Mouse (Mus musculus) bone marrow, adult 2 months (tissue): ENCODE measurements at regions not wholly inside any gene's neighbourhood (a gene's known extent, or its start where the extent isn't known, plus 50 kb on each side); places are given as distances from the start of the nearest gene placed in this dataset.

Experiments
- H3K27ac ChIP-seq: fragments of 200-500 bp; 2 replicates; pipeline ENCODE4 v1.5.1; 2012; ENCODE audit warnings: low read depth, mild to moderate bottlenecking, control low read depth, inconsistent platforms, low read length; ENCODE audit not compliant: control insufficient read depth, poor library complexity, insufficient read depth
- H3K4me1 ChIP-seq: fragments of 200-500 bp; 2 replicates; pipeline ENCODE4 v1.6.1; 2011; ENCODE audit warnings: low read length; ENCODE audit not compliant: control insufficient read depth, insufficient read depth
- H3K4me3 ChIP-seq: fragments of 200-500 bp; replicated peaks from 2 replicates; pipeline ENCODE3; 2011; ENCODE audit warnings: mild to moderate bottlenecking, low read depth, low read length, control low read depth; ENCODE audit not compliant: control insufficient read depth
- CTCF ChIP-seq: fragments of 200-500 bp; IDR thresholded peaks from 2 replicates; pipeline ENCODE4 v1.5.1; 2011; ENCODE audit warnings: low read length, control low read depth; ENCODE audit not compliant: control insufficient read depth, insufficient read depth
- POLR2A ChIP-seq: fragments of 200-500 bp; IDR thresholded peaks from 2 replicates; pipeline ENCODE4 v1.6.1; 2011; ENCODE audit warnings: low read depth, mild to moderate bottlenecking, control low read depth, low read length, borderline replicate concordance; ENCODE audit not compliant: control insufficient read depth
- WGBS: fragments of 180-500 bp; shearing (Covaris S2); methylation state at CpG from one replicate; pipeline ENCODE4 v1.1.7; 2018; 5-methylcytosine and 5-hydroxymethylcytosine counted together

GRCm38 (mm10) chr7:58399145-58399604, 256.8 kb upstream of the Atp10a start:
- Histone ChIP-seq H3K27ac (0 out of 2 replicates have a peak overlapping the region, but pooled peaks have one; percentile 4), H3K4me3 (peak overlapping the region; percentile 80), H3K4me1 (no peaks in the 10 kb centered on the region; the same call in 1 of the 2 replicates)
- TF ChIP-seq POLR2A (peak; percentile 61; the same call in 1 of the 2 replicates), CTCF (no peak)
- under 1% methylated on average over 21 of the region's 21 CpGs for WGBS

GRCm38 (mm10) chr7:58399651-58400050, 256.3 kb upstream of the Atp10a start:
- Histone ChIP-seq H3K4me1 (no peaks in the 10 kb centered on the region; the same call in 1 of the 2 replicates), H3K4me3 (no peak overlapping the region), H3K27ac (no peak overlapping the region)
- 37% methylated on average over 5 of the region's 5 CpGs for WGBS
- no peak for TF ChIP-seq CTCF
- TF ChIP-seq POLR2A: no peak

DNA sequence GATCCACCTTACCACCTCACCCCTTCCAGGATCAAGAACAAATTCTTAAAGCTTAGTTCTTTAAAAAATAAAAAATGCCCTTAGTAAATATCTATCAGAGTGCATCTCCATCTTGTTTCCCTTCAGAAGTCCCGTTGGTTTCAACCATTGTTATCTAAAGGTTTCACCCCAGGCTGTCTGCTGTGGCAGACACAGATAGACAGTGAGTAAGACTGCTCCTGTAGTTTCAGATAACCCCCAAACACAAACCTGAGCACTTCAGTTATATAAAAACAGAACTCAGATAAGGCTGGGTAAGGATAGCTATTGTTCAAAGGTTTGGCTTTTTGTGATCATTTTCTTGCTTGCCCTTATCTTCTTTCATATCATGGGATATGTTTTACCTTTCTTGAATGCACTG, 255.4 kb upstream of the Atp10a start:
- Histone ChIP-seq H3K27ac (no peak overlapping the region), H3K4me1 (no peaks in the 10 kb centered on the region; the same call in 1 of the 2 replicates), H3K4me3 (no peak overlapping the region)
- 45% methylated on average over 1 of the region's 1 CpGs for WGBS
- TF ChIP-seq POLR2A (no peak), CTCF (no peak)

GRCm38 (mm10) chr7:58436888-58437625, 218.9 kb upstream of the Atp10a start:
- no peaks in the 10 kb centered on the region for H3K4me1 ChIP-seq
- WGBS: 41% methylated on average over 2 of the region's 2 CpGs
- TF ChIP-seq CTCF (no peak), POLR2A (no peak)
- H3K4me3 ChIP-seq: no peak overlapping the region
- no peak overlapping the region for H3K27ac ChIP-seq

DNA sequence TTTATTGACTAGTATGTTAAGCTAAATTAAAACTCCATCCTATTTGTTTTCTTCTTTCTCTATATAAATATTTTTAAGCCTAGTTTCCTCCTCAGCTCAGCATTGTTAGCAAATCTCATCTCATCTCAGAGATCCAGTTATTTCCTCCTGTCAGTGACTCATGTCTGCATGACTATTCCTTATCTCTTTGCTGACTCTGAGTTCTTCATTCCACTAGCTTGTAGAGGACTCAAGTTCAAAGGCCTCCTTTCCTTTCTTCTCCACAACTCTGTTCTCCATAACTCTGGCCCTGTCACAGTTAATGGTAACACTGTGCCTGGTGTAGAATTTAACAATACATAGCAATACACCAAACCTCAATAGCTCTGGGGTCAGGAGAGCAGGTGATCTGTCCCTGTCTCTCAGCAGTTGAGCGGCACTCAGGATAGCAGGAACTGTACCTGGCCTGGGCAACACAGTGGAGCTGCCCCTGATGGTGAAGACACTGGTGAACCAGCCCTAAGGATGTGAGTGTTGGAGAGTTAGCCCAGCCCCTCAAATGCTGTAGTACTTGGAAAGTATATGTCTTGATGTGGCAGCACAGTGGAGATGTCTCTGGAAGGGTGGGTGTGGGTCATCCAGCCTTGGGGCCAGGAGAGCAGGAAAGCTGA, 213.3 kb upstream of the Atp10a start:
- Histone ChIP-seq H3K27ac (no peak overlapping the region), H3K4me3 (no peak overlapping the region), H3K4me1 (no peaks in the 10 kb centered on the region)
- WGBS: 73% methylated on average over 1 of the region's 1 CpGs
- TF ChIP-seq CTCF: no peak
- TF ChIP-seq POLR2A: no peak

GRCm38 (mm10) chr7:58443297-58443696, 212.7 kb upstream of the Atp10a start:
- TF ChIP-seq POLR2A (no peak), CTCF (no peak)
- no peak overlapping the region for H3K27ac ChIP-seq
- no peak overlapping the region for H3K4me3 ChIP-seq
- no peaks in the 10 kb centered on the region for H3K4me1 ChIP-seq
- whole genome bisulfite sequencing: 57% methylated on average over 3 of the region's 3 CpGs

GRCm38 (mm10) chr7:58445781-58446180, 210.2 kb upstream of the Atp10a start:
- no peak overlapping the region for H3K27ac ChIP-seq
- WGBS: 89% methylated on average over 1 of the region's 1 CpGs
- TF ChIP-seq CTCF: no peak
- no peak for TF ChIP-seq POLR2A
- no peak overlapping the region for H3K4me3 ChIP-seq
- no peaks in the 10 kb centered on the region for H3K4me1 ChIP-seq

GRCm38 (mm10) chr7:58446261-58446660, 209.7 kb upstream of the Atp10a start:
- Histone ChIP-seq H3K4me1 (no peaks in the 10 kb centered on the region), H3K27ac (no peak overlapping the region), H3K4me3 (no peak overlapping the region)
- no peak for TF ChIP-seq CTCF
